Mouse (Mus musculus): ENCODE results near the gene Tsc22d3. TPM values are rescaled to one million over a fixed set of nuclear protein-coding genes. Genes with fewer than 3 reads are reported as not detected.

The Tsc22d3 gene
- total and polyA plus RNA-seq, 2 experiments from 2014 or later: 172 to 240 TPM

DNA sequence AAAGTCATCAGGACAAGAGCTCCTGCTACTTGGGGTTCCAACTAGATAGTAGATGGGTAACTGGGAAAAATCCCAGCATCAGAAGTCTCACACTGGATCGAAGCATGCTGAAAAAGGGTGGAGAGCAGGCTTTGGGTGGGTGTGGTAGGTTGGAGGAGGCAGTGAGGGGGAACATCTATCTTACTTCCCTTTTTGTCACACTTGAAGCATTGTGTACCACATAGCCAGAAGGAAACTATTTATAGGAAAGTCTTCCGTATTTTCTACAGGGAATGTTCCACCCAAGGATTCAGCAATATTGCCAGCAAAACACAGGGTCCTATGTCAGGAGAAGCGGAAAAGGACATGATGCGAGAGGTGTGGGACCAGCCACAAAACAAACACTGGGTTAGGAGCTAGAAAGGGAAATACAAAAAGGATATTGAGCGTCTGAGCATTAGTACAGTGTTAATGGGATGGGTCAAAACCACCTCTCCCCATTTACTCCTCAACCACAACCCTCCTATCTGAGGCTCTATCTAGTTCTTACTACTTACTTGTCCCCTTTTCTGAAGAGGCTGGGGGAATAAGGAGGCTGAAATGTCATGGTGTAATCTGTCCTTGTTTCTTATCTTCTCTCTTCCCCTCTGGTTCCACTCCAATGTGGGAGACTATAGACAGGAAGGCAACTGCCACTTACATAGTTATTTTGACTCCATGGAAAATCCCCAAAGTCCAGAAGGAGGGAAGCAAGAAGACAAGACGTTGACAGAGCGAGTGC is 52.6 kb downstream of the Tsc22d3 start:
- 55% methylated on average over 7 of the region's 7 CpGs for WGBS
- Histone ChIP-seq H3K4me2 (ENCODE audit: low read depth, low read length) (no peak overlapping the region), H3K27ac (ENCODE audit: low read depth) (peak overlapping the region; percentile 55)

DNA sequence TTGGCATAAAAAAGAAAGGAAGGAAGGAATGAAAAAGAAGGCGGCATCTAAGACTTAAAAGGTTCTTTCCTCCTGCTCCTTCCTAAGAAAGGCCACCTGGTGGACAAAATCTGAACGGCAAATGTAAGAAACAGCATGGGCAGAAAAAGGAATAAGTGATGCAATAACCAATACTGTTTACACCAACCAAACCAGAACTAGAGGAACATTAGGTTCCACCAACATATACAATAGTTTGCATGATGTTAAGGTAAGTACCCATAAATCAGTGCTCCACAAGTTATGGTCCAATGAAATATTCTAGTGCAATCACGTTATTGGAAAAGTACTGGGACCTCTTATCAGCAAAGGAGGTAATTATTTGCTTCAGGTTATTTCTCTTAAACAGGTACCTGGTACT is 55.7 kb downstream of the Tsc22d3 start:
- H3K9ac ChIP-seq (replicated peaks; ENCODE audit: low read depth, low read length): no peak overlapping the region
- H3K4me1 ChIP-seq (ENCODE audit: control insufficient read depth, insufficient read depth): 0 out of 2 replicates have a peak, but pooled peaks cover 8% of the 10 kb centered on the region
- H3K36me3 ChIP-seq (replicated peaks; ENCODE audit: control insufficient read depth, insufficient read depth, low read length): no peaks in the 10 kb centered on the region
- H3K27me3 ChIP-seq (ENCODE audit: control insufficient read depth, insufficient read depth, low read length): no peaks in the 10 kb centered on the region
- no peak overlapping the region for H3K4me3 ChIP-seq (ENCODE audit: low read depth, low read length)
- DNase-seq (ENCODE audit: low spot score) (peak; percentile 36), ATAC-seq (ENCODE audit: insufficient read depth, low read depth) (no peak)
- H3K4me2 ChIP-seq (ENCODE audit: low read depth, low read length): no peak overlapping the region
- 41% methylated on average over 3 of the region's 3 CpGs for WGBS
- H3K9me3 ChIP-seq (replicated peaks; ENCODE audit: control insufficient read depth, low read length): no peaks in the 10 kb centered on the region
- no peak for TF ChIP-seq EP300 (IDR thresholded peaks at IDR 0.05; ENCODE audit: low read depth)
- TF ChIP-seq CTCF (IDR thresholded peaks at IDR 0.05; ENCODE audit: low read depth): peak; percentile 64
- H3K27ac ChIP-seq (ENCODE audit: low read depth): no peak overlapping the region

More for the DNA sequence above, 52.6 kb downstream of the Tsc22d3 start:
- no peak for DNase-seq (ENCODE audit: low spot score)
- Histone ChIP-seq H3K36me3 (replicated peaks; ENCODE audit: control insufficient read depth, insufficient read depth, low read length) (no peaks in the 10 kb centered on the region), H3K27me3 (ENCODE audit: control insufficient read depth, insufficient read depth, low read length) (no peaks in the 10 kb centered on the region), H3K9ac (replicated peaks; ENCODE audit: low read depth, low read length) (no peak overlapping the region), H3K4me3 (ENCODE audit: low read depth, low read length) (no peak overlapping the region), H3K4me1 (ENCODE audit: control insufficient read depth, insufficient read depth) (0 out of 2 replicates have a peak, but pooled peaks cover 4% of the 10 kb centered on the region), H3K9me3 (replicated peaks; ENCODE audit: control insufficient read depth, low read length) (no peaks in the 10 kb centered on the region)
- TF ChIP-seq CTCF (IDR thresholded peaks at IDR 0.05; ENCODE audit: low read depth) (no peak), EP300 (IDR thresholded peaks at IDR 0.05; ENCODE audit: low read depth) (no peak)
- ATAC-seq (ENCODE audit: insufficient read depth, low read depth): peak; percentile 43

DNA sequence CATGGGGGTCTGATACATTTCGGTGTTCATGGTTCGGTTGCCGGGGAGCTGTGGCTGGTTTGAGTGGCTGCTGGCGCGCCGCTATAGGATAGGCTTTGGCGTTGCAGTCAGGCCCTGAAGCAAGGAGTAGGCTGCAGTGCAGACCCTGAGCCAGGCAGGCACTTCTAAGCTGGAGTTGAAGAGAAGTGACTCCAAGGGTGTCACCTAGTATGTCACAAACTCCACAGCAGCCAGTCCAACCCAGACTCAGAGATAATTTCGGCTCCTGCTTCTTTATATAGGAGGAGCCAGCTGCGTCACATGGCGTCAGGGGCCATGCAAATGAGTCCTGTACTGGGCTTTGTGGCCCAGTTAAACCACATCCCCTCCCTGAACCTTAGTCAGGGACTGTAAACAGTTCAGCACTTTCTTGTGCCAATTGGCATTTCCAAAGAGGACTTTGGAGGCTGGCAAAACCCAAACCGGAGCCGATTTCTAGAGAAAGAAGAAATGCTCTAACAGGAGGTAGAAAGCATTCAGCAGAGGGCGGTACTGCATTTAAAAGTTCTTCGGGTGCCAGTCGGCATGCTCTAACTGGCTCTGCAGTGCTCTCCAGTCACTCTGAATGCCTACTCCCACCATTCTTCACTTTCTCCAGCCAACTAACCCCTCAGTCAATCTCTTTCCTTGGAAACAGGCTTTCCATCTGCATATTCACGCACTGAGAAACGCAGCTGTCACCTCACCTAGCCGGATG is 57.4 kb downstream of the Tsc22d3 start:
- ATAC-seq (ENCODE audit: insufficient read depth, low read depth) (peak; percentile 84), DNase-seq (ENCODE audit: low spot score) (peak; percentile 79)
- peak overlapping the region; percentile 75 for H3K4me2 ChIP-seq (ENCODE audit: low read depth, low read length)
- 32% methylated on average over 18 of the region's 18 CpGs for WGBS
- peak; percentile 31 for TF ChIP-seq CTCF (IDR thresholded peaks at IDR 0.05; ENCODE audit: low read depth)
- TF ChIP-seq EP300 (IDR thresholded peaks at IDR 0.05; ENCODE audit: low read depth): 0 out of 2 replicates have a peak, but pooled peaks have one; percentile 46
- no peaks in the 10 kb centered on the region for H3K9me3 ChIP-seq (replicated peaks; ENCODE audit: control insufficient read depth, low read length)
- no peaks in the 10 kb centered on the region for H3K27me3 ChIP-seq (ENCODE audit: control insufficient read depth, insufficient read depth, low read length)
- no peaks in the 10 kb centered on the region for H3K36me3 ChIP-seq (replicated peaks; ENCODE audit: control insufficient read depth, insufficient read depth, low read length)
- peak overlapping the region; percentile 93 for H3K27ac ChIP-seq (ENCODE audit: low read depth)
- H3K9ac ChIP-seq (replicated peaks; ENCODE audit: low read depth, low read length): peak overlapping the region; percentile 80
- H3K4me1 ChIP-seq (ENCODE audit: control insufficient read depth, insufficient read depth): 0 out of 2 replicates have a peak, but pooled peaks cover 8% of the 10 kb centered on the region
- peak overlapping the region; percentile 62 for H3K4me3 ChIP-seq (ENCODE audit: low read depth, low read length)

DNA sequence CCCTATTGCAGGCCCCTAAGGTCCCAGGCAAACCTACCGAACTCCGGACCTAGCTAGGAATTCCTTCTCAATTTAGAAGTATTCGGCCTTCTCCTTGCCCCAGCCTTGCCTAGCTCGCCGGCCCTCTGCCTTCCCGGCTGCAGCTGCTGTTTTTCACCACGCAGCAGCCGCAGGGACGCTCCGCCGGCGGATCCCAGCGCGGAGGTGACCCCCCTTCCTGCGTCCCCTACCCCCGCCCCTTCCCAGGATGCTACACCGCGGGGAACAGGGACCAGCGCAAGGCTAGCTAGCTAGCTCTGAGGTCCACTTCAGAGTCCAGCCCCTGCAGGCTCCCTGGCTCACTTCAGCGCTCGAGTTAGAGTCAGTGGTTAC is 58.0 kb downstream of the Tsc22d3 start:
- peak overlapping the region; percentile 93 for H3K27ac ChIP-seq (ENCODE audit: low read depth)
- 13% methylated on average over 21 of the region's 21 CpGs for WGBS
- peak overlapping the region; percentile 75 for H3K4me2 ChIP-seq (ENCODE audit: low read depth, low read length)
- no peaks in the 10 kb centered on the region for H3K36me3 ChIP-seq (replicated peaks; ENCODE audit: control insufficient read depth, insufficient read depth, low read length)
- H3K27me3 ChIP-seq (ENCODE audit: control insufficient read depth, insufficient read depth, low read length): no peaks in the 10 kb centered on the region
- DNase-seq (ENCODE audit: low spot score): no peak
- H3K9ac ChIP-seq (replicated peaks; ENCODE audit: low read depth, low read length): peak overlapping the region; percentile 80
- H3K4me3 ChIP-seq (ENCODE audit: low read depth, low read length): peak overlapping the region; percentile 62
- H3K4me1 ChIP-seq (ENCODE audit: control insufficient read depth, insufficient read depth): 0 out of 2 replicates have a peak, but pooled peaks cover 13% of the 10 kb centered on the region
- ATAC-seq (ENCODE audit: insufficient read depth, low read depth): peak; percentile 75
- no peaks in the 10 kb centered on the region for H3K9me3 ChIP-seq (replicated peaks; ENCODE audit: control insufficient read depth, low read length)
- TF ChIP-seq EP300 (IDR thresholded peaks at IDR 0.05; ENCODE audit: low read depth) (no peak), CTCF (IDR thresholded peaks at IDR 0.05; ENCODE audit: low read depth) (no peak)

DNA sequence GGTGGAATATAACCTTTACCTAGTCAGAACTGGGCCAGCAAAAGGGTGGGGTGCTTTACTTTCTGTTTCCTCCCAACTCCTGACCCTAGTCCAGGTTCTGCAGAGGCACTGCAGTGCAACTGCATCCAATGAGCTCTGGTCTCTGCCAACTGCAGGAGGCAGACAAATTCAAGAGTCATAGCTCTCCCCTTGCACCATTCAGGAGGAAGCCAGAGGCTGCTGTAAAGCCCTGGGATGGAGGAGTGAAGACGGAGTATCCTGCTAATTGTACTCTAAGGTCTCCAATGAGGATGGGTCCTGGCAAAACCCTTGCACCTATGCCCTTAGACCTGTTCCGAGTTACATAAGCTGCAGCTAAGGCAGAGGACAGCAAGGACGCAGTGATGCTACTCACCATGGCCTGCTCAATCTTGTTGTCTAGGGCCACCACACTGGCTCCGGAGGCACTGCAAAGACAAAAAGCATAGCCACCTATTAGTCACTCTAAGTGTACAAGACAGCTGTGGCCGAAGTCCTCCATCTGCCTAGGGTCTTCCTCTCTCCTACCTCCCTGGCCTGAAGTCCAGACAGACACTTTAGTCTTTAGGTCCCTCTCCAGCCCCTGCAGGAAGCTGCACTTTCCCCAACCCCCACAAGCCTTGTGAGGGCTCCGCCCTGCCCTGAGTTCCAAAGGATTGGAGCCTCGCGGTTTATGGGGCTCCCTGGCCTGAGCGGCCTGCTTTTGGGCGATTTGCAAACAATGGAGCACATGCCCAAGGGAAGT is 58.6 kb downstream of the Tsc22d3 start:
- peak overlapping the region; percentile 75 for H3K4me2 ChIP-seq (ENCODE audit: low read depth, low read length)
- TF ChIP-seq CTCF (IDR thresholded peaks at IDR 0.05; ENCODE audit: low read depth) (no peak), EP300 (IDR thresholded peaks at IDR 0.05; ENCODE audit: low read depth) (no peak)

More for the DNA sequence above, 58.6 kb downstream of the Tsc22d3 start:
- DNase-seq (ENCODE audit: low spot score): no peak
- Histone ChIP-seq H3K27me3 (ENCODE audit: control insufficient read depth, insufficient read depth, low read length) (no peaks in the 10 kb centered on the region), H3K27ac (ENCODE audit: low read depth) (peak overlapping the region; percentile 93), H3K9me3 (replicated peaks; ENCODE audit: control insufficient read depth, low read length) (no peaks in the 10 kb centered on the region), H3K9ac (replicated peaks; ENCODE audit: low read depth, low read length) (peak overlapping the region; percentile 80), H3K4me3 (ENCODE audit: low read depth, low read length) (peak overlapping the region; percentile 62), H3K4me1 (ENCODE audit: control insufficient read depth, insufficient read depth) (0 out of 2 replicates have a peak, but pooled peaks cover 13% of the 10 kb centered on the region), H3K36me3 (replicated peaks; ENCODE audit: control insufficient read depth, insufficient read depth, low read length) (no peaks in the 10 kb centered on the region)
- ATAC-seq (ENCODE audit: insufficient read depth, low read depth): peak; percentile 18; the same call in 1 of the 2 replicates
- WGBS: 18% methylated on average over 10 of the region's 10 CpGs

Data from heart, postnatal 0 days (tissue).